Mouse (Mus musculus): ENCODE measurements at regions not wholly inside any gene's neighbourhood (a gene's known extent, or its start where the extent isn't known, plus 50 kb on each side); places are given as distances from the start of the nearest gene placed in this dataset.
A peak's percentile ranks its signal among the peaks of the same experiment; 100 is the strongest.

DNA sequence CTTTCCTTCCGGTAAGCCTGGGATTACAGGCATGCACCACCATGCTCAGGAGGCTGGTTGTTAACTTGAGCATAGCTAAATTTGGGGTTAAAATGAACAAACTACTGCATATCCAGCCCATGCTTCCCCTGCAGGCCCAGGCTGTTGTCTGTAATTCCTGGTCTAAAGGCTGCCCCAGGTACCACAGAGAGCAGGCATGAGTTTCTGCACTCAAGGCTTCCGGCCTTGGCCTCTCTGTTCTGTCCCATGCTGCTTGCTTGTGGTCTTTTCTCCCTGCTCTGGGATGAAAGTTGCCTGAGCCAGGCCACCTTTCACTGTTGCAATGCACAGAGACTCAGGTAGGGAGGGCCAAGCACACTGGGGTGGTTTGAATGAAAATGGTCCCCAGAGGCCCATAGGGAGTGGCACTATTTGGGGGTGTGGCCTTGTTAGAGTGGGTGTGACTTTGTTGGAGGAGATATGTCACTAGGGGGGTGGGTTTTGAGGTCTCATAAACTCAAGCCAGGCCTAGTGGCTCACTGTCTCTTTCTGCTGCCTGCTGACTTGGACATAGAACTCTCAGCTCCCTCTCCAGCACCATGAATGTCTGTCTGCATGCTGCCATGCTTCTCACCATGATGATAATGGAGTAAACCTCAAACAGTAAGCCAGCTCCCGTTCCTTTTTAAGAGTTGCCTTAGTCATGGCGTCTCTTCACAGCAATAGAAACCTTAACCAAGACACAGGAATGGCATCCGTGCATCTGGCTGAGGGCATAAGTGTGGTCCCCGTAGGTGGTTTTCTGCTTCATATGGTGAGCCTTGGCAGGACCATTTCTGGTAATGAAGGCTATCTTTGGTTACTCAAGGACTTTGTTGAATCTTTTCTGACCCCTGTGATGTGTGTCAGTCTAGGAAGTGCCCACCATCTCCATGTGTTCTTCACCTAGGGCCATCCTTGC is 86.7 kb upstream of the Zfp366 start:
- DNase-seq (ENCODE audit: low spot score), result no peak

DNA sequence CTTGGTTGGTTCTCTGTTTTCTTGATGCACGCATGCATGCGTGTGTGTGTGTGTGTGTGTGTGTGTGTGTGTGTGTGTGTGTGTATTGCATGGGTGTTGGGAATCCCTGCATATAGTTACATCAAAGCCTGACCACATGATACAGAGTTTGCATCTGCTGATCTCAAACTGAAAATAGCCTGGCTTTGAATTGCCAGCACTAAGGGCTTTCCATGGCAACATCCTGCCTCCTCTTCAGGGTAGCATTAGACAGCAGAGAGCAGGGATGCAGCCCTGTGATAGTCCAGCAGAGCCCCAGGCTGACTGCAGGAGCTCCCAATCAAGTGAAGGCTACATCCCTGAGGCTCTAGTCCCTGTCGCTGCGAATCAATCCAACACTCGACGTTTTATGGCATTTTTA is 87.8 kb upstream of the Zfp366 start:
- DNase-seq (ENCODE audit: low spot score), result no peak

- no peak for DNase-seq (ENCODE audit: low spot score)
Observed at GRCm38 (mm10) chr13:99095006-99095405, 89.6 kb upstream of the Zfp366 start.

DNA sequence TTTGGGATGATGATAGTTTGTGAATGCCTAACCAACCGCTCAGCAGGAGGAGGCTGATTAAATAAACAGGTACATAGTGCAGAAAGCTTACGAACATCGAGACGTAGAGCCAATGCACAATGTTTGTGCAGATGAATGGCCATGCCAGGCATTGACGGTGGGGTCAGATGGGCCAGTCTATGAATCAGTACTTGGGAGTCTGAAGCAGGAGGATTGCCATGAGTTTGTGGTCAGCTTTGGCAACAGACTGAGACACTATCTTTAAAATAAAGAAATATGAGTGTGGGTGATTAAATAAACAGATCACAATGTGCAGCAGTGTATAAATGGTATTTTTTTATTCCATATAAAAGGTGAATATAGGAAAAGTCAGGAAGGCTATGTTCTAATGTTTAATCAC is 90.4 kb upstream of the Zfp366 start:
- no peak for DNase-seq (ENCODE audit: low spot score)

- peak; percentile 33 for DNase-seq (ENCODE audit: low spot score)
Observed at GRCm38 (mm10) chr13:99093269-99093668, 91.4 kb upstream of the Zfp366 start.

DNA sequence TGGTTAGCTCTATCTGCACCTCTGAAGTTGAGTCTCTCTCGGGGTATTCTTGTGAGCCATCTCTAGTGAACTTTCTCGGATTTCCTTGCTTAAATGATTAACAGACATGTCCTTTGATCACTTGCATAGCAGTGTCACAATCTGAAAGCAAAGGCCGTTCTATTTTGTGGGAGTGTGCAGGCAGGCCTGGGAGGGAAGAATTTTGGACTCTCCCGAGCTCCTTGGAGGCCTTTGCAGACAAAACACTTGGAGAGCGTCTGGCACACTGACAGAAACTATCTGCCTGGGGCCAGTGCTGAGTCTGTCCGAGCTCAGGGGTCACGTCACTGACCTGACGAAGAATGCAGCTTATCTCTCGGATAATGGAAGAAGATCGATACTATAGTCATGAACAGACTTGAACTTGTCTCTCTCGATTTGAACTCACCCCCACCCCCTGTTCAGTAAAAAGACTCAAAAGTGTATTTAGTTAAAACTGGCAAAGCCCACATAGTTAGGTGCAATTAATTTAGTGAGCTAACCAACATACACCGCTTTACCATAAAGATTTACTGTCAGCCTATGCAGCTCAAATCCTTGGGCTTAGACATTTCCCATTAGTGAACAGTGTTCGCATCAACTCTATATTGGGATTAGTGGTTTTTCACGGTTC is 92.2 kb upstream of the Zfp366 start:
- DNase-seq (ENCODE audit: low spot score), result no peak

- DNase-seq (ENCODE audit: low spot score), result no peak
Observed at GRCm38 (mm10) chr13:99091562-99092278, 92.9 kb upstream of the Zfp366 start.

DNA sequence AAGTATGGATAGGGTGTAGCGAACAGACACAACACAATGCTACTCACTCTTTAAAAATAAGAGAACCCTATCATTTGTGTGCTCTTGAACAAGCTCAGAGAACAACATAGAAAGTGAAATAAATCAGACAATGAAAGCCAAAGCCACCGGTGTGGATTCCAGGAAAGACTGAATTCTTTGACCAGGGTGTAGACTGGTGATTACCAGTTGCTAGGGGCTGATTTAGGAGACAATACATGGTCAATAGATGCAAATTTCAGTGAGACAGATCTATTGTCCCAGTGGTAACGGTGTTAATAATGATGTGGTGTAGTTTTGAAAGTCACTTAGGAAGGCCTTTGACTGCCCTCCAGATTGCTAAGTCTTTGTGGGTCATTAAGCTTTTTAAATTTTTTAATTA is 94.3 kb upstream of the Zfp366 start:
- no peak for DNase-seq (ENCODE audit: low spot score)

DNA sequence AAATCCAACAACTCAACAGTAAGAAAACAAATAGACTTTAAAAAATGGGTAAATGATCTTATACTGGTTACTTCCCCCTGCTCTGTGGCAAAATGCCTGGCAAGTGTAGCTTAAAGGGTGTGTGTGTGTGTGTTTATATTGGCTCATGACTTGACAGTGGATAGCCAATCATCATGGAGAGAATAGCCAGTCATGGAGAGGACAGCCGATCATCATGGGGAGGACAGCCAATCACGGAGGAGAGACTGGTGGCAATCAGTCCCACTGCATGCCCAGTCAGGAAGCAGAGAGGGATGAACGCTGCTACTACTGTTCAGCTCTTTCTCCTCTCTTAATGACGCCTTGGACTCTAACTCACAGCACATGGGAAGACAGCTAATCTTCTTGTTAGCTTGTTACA is 96.3 kb upstream of the Zfp366 start:
- no peak for DNase-seq (ENCODE audit: low spot score)

DNA sequence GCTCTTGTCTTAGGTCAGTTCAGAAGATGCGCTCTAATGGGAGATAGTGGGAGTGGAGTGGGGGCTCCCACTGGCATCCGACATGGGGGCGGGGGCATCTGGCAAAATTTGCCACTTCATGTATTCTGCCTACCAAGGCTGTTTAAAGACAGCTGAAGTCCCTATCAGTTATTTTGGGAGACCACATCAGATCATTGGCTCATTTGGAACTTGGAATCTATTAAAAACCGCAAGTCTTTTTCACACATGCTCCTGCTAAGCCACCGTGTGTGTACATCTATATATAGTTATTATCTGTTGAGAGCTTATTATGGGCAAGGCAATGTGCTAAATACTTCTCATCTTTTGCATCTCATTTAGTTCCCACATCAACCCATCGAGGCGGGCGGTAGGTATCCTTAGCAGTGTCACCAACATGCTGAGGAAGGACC is 95.0 kb upstream of the 1700024P04Rik start:
- DNase-seq (ENCODE audit: low spot score), result no peak

DNA sequence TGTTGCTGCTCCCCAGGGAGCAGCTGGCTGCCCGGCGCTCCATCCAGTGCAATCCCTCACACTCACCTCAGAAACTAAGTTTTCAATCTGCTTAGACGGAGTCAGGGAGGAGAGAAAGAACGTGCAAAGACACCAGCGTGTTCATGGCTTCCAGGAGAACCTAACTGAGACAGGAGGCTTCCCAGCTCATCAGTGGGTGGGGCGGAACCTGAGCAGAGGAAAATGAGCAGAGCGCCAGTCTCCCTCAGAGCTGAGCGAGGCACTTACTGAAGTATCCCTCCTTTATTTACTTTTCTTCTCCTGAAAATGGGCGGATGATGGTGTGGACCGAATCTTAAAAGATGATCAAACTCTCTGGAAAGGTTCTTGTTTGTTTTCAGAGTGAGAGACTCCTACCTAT is 94.3 kb upstream of the 1700024P04Rik start:
- no peak for DNase-seq (ENCODE audit: low spot score)

DNA sequence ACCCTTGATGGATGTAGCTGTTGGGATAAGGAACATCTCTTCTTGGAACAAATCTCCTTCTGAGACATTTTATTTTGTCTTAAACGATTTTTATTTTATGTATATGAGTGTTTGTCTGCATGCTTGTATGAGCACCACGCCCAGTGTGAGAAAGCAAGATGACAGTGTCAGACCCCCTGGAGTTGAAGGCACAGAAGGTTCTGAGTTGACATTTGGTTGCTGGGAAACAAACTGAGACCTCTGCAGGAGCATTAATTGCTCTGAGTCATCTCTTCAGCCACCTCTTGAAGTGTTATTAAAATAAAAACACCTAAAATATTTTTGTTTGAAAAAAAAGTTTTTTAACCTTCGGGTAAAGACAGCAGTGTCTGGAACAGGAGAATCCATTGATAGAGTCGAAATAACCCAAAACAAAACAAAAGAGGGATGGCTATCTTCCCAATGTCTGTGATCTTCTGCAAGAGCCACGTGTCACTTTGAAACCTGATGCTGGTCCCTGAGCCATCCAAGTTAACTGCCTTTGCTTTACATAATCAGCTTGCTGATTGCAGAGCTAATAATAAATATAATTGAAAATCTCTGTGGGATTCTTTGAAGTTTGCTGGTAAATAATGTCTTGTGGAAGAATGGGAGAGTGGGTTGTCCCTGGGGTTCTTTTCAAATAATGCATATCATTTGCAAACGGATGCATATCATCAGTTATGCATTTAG is 92.8 kb upstream of the 1700024P04Rik start:
- DNase-seq (ENCODE audit: low spot score), result no peak

GRCm38 (mm10) chr13:99075467-99075866 is 91.1 kb upstream of the 1700024P04Rik start:
- DNase-seq (ENCODE audit: low spot score), result no peak

DNA sequence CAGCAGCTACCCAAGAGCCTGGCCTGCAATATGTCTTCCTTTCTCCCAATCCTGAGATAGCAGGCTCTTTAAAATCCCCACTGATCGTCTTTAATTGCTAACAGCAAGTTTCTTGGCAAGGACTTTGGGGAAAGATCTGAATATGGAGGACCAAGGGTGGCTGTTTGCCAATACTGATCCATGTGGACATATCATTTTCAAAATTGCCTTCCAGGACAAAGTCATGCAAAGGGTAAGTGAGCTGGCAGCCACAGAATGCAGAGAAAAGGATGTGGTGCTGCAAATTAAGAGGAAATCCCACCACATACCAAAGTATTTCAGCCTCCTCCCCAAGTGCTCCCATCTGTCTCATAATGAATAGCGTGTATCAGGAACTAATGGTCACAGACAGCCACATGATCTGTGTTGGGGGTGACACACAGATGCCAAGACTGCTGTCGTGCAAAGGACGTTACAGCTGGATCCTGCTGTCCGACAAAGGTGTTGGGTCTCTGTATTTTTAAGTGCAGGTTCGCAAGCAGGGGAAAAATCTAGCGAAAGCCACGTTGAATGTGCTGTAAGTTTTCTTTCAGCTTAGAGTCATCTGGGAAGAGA is 87.6 kb upstream of the 1700024P04Rik start:
- no peak for DNase-seq (ENCODE audit: low spot score)

GRCm38 (mm10) chr13:99071413-99071812 is 87.0 kb upstream of the 1700024P04Rik start:
- no peak for DNase-seq (ENCODE audit: low spot score)

- DNase-seq (ENCODE audit: low spot score), result no peak
Observed at GRCm38 (mm10) chr13:99069767-99070166, 85.4 kb upstream of the 1700024P04Rik start.

- DNase-seq (ENCODE audit: low spot score), result no peak
Observed at GRCm38 (mm10) chr13:99067504-99067903, 83.1 kb upstream of the 1700024P04Rik start.

- DNase-seq (ENCODE audit: low spot score), result no peak
Observed at GRCm38 (mm10) chr13:99063431-99063830, 79.1 kb upstream of the 1700024P04Rik start.

DNA sequence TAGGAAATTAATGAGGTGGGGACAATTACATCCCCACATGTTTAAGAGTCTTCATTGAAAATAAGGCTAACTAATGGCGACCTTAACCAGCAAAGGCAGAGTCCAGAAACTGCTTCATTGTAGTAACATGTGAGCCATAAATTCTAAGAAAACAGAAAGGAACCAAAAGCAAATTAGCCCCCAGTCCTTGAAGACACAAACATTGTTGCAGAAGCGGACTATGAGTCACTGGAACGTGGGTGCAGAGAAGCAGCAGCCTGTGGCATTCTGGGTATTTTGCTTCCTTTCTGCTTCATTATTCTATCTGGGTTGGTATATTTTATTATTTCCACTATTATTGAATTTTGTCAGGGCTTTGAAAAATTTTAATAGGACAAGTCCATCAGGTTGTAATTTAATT is 78.6 kb upstream of the 1700024P04Rik start:
- DNase-seq (ENCODE audit: low spot score), result no peak

GRCm38 (mm10) chr13:99058131-99058970 is 74.0 kb upstream of the 1700024P04Rik start:
- DNase-seq (ENCODE audit: low spot score), result no peak

GRCm38 (mm10) chr13:99057696-99058095 is 73.3 kb upstream of the 1700024P04Rik start:
- DNase-seq (ENCODE audit: low spot score), result no peak
